Mouse (Mus musculus) hematopoietic stem cell, adult 5-6 weeks (primary cell): Measurements from ENCODE around the gene Gm3095. TPM values are rescaled to one million over a fixed set of nuclear protein-coding genes. Genes with fewer than 3 reads are reported as not detected.
"Not testable (repeated sequence)": the region's sequence is repeated elsewhere in the genome, so short reads cannot be mapped to it uniquely, and the experiment has no call there.

Experiments
- ATAC-seq, 2 experiments: fragments of 125-278 bp in 1 of 2; replicated peaks in 1 of 2; 2 replicates each; pipeline ENCODE4 v1.8.0; 2016 to 2017; ENCODE audit warnings: inconsistent platforms in 2 of 2, mild to moderate bottlenecking in 2 of 2, moderate number of reproducible peaks in 2 of 2, low read depth in 1 of 2, moderate TSS enrichment in 1 of 2; ENCODE audit not compliant: low FRiP score in 2 of 2, poor library complexity in 2 of 2, severe bottlenecking in 2 of 2, insufficient read depth in 1 of 2, low TSS enrichment in 1 of 2
- total RNA-seq: library from RNA; stranded (forward); fragments of 172-1452, 232-1000 nt; gene quantifications from 2 replicates; pipeline ENCODE4 v1.2.3, GENCODE M21; 2017

Gene Gm3095
- not detected in 2 replicates for total RNA-seq

DNA sequence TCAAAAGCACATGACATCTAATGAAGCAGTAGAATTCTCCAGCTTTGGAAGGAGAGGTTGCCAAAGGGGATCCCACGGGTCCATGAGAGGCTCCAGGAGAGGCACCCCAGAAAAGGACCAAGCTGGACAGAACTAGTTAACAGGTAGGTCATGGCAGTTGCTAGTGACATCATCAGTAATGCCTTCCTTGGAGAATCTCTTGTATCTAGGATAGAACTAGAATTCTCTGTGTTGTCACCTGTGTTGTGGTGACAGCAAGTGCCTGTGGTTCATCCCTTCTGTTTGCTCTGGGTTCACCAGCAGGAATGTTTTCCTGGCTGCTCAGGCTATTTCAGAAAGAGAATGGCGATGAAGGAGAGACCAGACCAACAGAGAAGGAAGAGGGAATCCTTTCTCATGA lies at the start of gene Gm3095:
Gene Gm3095 (plus strand): TSS at position 301 of the 400 bp plus-strand sequence.
- not testable (repeated sequence) for ATAC-seq

DNA sequence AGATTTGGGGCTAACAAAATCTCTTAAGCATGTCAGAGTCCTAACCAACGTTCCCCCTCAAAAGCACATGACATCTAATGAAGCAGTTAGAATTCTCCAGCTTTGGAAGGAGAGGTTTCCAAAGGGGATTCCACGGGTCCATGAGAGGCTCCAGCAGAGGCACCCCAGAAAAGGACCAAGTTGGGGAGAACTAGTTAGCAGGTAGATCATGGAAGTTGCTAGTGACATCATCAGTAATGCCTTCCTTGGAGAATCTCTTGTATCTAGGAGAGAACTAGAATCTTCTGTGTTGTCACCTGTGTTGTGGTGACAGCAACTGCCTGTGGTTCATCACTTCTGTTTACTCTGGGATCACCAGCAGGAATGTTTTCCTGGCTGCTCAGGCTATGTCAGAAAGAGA lies 31.9 kb upstream of the Gm3095 start, which contains the start of gene Gm3029:
Gene Gm3029 (plus strand): TSS at position 301 of the 400 bp plus-strand sequence.
- ATAC-seq = not testable (repeated sequence)

DNA sequence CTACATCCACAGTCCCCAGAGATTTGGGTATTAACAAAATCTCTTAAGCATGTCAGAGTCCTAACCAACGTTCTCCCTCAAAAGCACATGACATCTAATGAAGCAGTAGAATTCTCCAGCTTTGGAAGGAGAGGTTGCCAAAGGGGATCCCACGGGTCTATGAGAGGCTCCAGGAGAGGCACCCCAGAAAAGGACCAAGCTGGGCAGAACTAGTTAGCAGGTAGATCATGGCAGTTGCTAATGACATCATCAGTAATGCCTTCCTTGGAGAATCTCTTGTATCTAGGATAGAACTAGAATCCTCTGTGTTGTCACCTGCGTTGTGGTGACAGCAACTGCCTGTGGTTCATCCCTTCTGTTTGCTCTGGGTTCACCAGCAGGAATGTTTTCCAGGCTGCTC lies 34.7 kb downstream of the Gm3095 start, which contains the start of gene Gm3099:
Gene Gm3099 (plus strand): TSS at position 301 of the 400 bp plus-strand sequence.
- not testable (repeated sequence) for ATAC-seq

Other genes starting within 250 kb of the Gm3095 start
- not detected in 2 replicates for gene Gm3002, start 153.5 kb upstream of the Gm3095 start, total RNA-seq
- gene Gm3033, start 117.3 kb upstream of the Gm3095 start, total RNA-seq = not detected in 2 replicates
- gene Gm2916, start 79.4 kb upstream of the Gm3095 start, total RNA-seq = not detected in 2 replicates
- gene Gm3029, start 31.8 kb upstream of the Gm3095 start, total RNA-seq = not detected in 2 replicates
- not detected in 2 replicates for gene Gm3099, start 34.8 kb downstream of the Gm3095 start, total RNA-seq
- 0.30 TPM in 1 of 2 replicates, not detected in the other for gene Gm5796, start 60.4 kb downstream of the Gm3095 start, total RNA-seq
- not detected in 2 replicates for gene Gm3115, start 120.6 kb downstream of the Gm3095 start, total RNA-seq
- 2.0 and 4.4 TPM in 2 replicates for gene Gm8108, start 147.0 kb downstream of the Gm3095 start, total RNA-seq
- gene Gm3127, start 201.5 kb downstream of the Gm3095 start, total RNA-seq = not detected in 2 replicates
- 0.25 and 1.6 TPM in 2 replicates for gene Gm2974, start 219.0 kb downstream of the Gm3095 start, total RNA-seq